Mouse (Mus musculus) midbrain, embryonic 13.5 days (tissue): Measurements from ENCODE around the gene Sh3bp4. TPM values are rescaled to one million over a fixed set of nuclear protein-coding genes. Genes with fewer than 3 reads are reported as not detected.

Experiments
- ATAC-seq: fragments of 200-750 bp; cut with Nextera tagmentation; 2 replicates; pipeline ENCODE4 v1.8.0; 2017; ENCODE audit warnings: mild to moderate bottlenecking, moderate TSS enrichment, moderate library complexity
- H3K27ac ChIP-seq: fragments of 300-500 bp; sonication (generic); 2 replicates; pipeline ENCODE4 v1.5.1; 2015; ENCODE audit warnings: inconsistent platforms, mild to moderate bottlenecking, moderate library complexity
- H3K27me3 ChIP-seq: fragments of 300-500 bp; sonication (generic); 2 replicates; pipeline ENCODE4 v1.6.1; 2015; ENCODE audit warnings: mild to moderate bottlenecking, inconsistent platforms
- H3K36me3 ChIP-seq: fragments of 300-500 bp; sonication (generic); 2 replicates; pipeline ENCODE4 v1.6.1; 2015; ENCODE audit warnings: mild to moderate bottlenecking, inconsistent platforms
- H3K4me1 ChIP-seq: fragments of 300-500 bp; sonication (generic); replicated peaks from 2 replicates; pipeline ENCODE4 v1.6.1; 2015; ENCODE audit warnings: inconsistent platforms
- H3K4me2 ChIP-seq: fragments of 300-500 bp; sonication (generic); replicated peaks from 2 replicates; pipeline ENCODE4 v1.6.1; 2015; ENCODE audit warnings: moderate library complexity, mild to moderate bottlenecking, inconsistent platforms
- H3K4me3 ChIP-seq: fragments of 300-500 bp; sonication (generic); replicated peaks from 2 replicates; pipeline ENCODE4 v1.5.1; 2015; ENCODE audit warnings: mild to moderate bottlenecking, inconsistent platforms
- H3K9ac ChIP-seq: fragments of 300-500 bp; sonication (generic); replicated peaks from 2 replicates; pipeline ENCODE4 v1.6.1; 2015; ENCODE audit warnings: mild to moderate bottlenecking, inconsistent platforms
- H3K9me3 ChIP-seq: fragments of 300-500 bp; sonication (generic); 2 replicates; pipeline ENCODE4 v1.6.1; 2016; ENCODE audit warnings: mild to moderate bottlenecking, inconsistent platforms
- WGBS: fragments of 180-500 bp; shearing (Covaris S2); methylation state at CpG from one replicate; pipeline ENCODE4 v1.1.7; 2015; 5-methylcytosine and 5-hydroxymethylcytosine counted together
- polyA plus RNA-seq: library from polyadenylated mRNA; unstranded; fragments of >200 nt; fragmentation: Nextera tagmentation; extraction: Ambion mirVana; gene quantifications from 2 replicates; pipeline ENCODE4 v1.2.1, GENCODE M21; 2015

Sh3bp4 gene
- polyA plus RNA-seq, 1 experiment from 2014 or later = 13.2 TPM

- H3K9ac ChIP-seq = 0 out of 2 replicates have a peak overlapping the region, but pooled peaks have one; percentile 10
- H3K4me1 ChIP-seq = peaks cover 11% of the 10 kb centered on the region; the same call in 1 of the 2 replicates
- H3K9me3 ChIP-seq = no peaks in the 10 kb centered on the region
- 54% methylated on average over 8 of the region's 8 CpGs for WGBS
- no peak for ATAC-seq
- no peaks in the 10 kb centered on the region for H3K36me3 ChIP-seq
- H3K27ac ChIP-seq = no peak overlapping the region; the same call in 1 of the 2 replicates
- H3K27me3 ChIP-seq = no peaks in the 10 kb centered on the region
- no peak overlapping the region for H3K4me2 ChIP-seq
- H3K4me3 ChIP-seq = no peak overlapping the region
Observed at GRCm38 (mm10) chr1:89045403-89045802, 24.8 kb upstream of the Sh3bp4 start.

- no peak overlapping the region for H3K9ac ChIP-seq
- H3K4me2 ChIP-seq = no peak overlapping the region
- H3K27me3 ChIP-seq = no peaks in the 10 kb centered on the region
- 89% methylated on average over 4 of the region's 4 CpGs for WGBS
- no peaks in the 10 kb centered on the region for H3K36me3 ChIP-seq
- no peak overlapping the region for H3K27ac ChIP-seq
- peaks cover 11% of the 10 kb centered on the region; the same call in 1 of the 2 replicates for H3K4me1 ChIP-seq
- ATAC-seq = no peak
- H3K9me3 ChIP-seq = no peaks in the 10 kb centered on the region
- H3K4me3 ChIP-seq = no peak overlapping the region
Observed at GRCm38 (mm10) chr1:89049506-89049905, 20.7 kb upstream of the Sh3bp4 start.

GRCm38 (mm10) chr1:89056175-89056574 is 14.0 kb upstream of the Sh3bp4 start:
- Histone ChIP-seq H3K4me2 (no peak overlapping the region), H3K9me3 (peaks cover 4% of the 10 kb centered on the region; the same call in 1 of the 2 replicates), H3K36me3 (no peaks in the 10 kb centered on the region), H3K4me1 (no peaks in the 10 kb centered on the region), H3K27ac (no peak overlapping the region), H3K4me3 (no peak overlapping the region), H3K27me3 (no peaks in the 10 kb centered on the region), H3K9ac (no peak overlapping the region)
- ATAC-seq = no peak
- WGBS = 42% methylated on average over 1 of the region's 1 CpGs

- Histone ChIP-seq H3K27me3 (no peaks in the 10 kb centered on the region), H3K36me3 (no peaks in the 10 kb centered on the region), H3K4me2 (no peak overlapping the region), H3K4me3 (no peak overlapping the region), H3K4me1 (no peaks in the 10 kb centered on the region), H3K27ac (no peak overlapping the region), H3K9me3 (peaks cover 4% of the 10 kb centered on the region; the same call in 1 of the 2 replicates), H3K9ac (no peak overlapping the region)
- no peak for ATAC-seq
- 83% methylated on average over 3 of the region's 3 CpGs for WGBS
Observed at GRCm38 (mm10) chr1:89057430-89057829, 12.8 kb upstream of the Sh3bp4 start.

GRCm38 (mm10) chr1:89058011-89058410 is 12.2 kb upstream of the Sh3bp4 start:
- no peak overlapping the region for H3K27ac ChIP-seq
- H3K9me3 ChIP-seq = peaks cover 4% of the 10 kb centered on the region; the same call in 1 of the 2 replicates
- no peak overlapping the region for H3K9ac ChIP-seq
- no peaks in the 10 kb centered on the region for H3K4me1 ChIP-seq
- H3K36me3 ChIP-seq = no peaks in the 10 kb centered on the region
- no peak for ATAC-seq
- no peaks in the 10 kb centered on the region for H3K27me3 ChIP-seq
- 88% methylated on average over 1 of the region's 1 CpGs for WGBS
- H3K4me3 ChIP-seq = no peak overlapping the region
- H3K4me2 ChIP-seq = no peak overlapping the region

- ATAC-seq = no peak
- no peak overlapping the region for H3K9ac ChIP-seq
- H3K27ac ChIP-seq = no peak overlapping the region
- WGBS = 96% methylated on average over 4 of the region's 4 CpGs
- no peaks in the 10 kb centered on the region for H3K4me1 ChIP-seq
- no peaks in the 10 kb centered on the region for H3K9me3 ChIP-seq
- H3K36me3 ChIP-seq = no peaks in the 10 kb centered on the region
- H3K27me3 ChIP-seq = no peaks in the 10 kb centered on the region
- no peak overlapping the region for H3K4me2 ChIP-seq
- no peak overlapping the region for H3K4me3 ChIP-seq
Observed at GRCm38 (mm10) chr1:89062977-89063376, 7.2 kb upstream of the Sh3bp4 start.

GRCm38 (mm10) chr1:89063800-89064199 is 6.4 kb upstream of the Sh3bp4 start:
- Histone ChIP-seq H3K4me1 (peaks cover 1% of the 10 kb centered on the region; the same call in 1 of the 2 replicates), H3K9ac (no peak overlapping the region), H3K9me3 (no peaks in the 10 kb centered on the region), H3K27me3 (no peaks in the 10 kb centered on the region), H3K27ac (no peak overlapping the region), H3K4me3 (no peak overlapping the region), H3K4me2 (no peak overlapping the region), H3K36me3 (no peaks in the 10 kb centered on the region)
- ATAC-seq = no peak
- 93% methylated on average over 3 of the region's 3 CpGs for WGBS

GRCm38 (mm10) chr1:89068812-89069211 is 1.4 kb upstream of the Sh3bp4 start:
- Histone ChIP-seq H3K4me1 (peaks cover 36% of the 10 kb centered on the region), H3K36me3 (no peaks in the 10 kb centered on the region), H3K4me3 (no peak overlapping the region), H3K9ac (peak overlapping the region; percentile 84; the same call in 1 of the 2 replicates), H3K4me2 (peak overlapping the region; percentile 86), H3K9me3 (no peaks in the 10 kb centered on the region), H3K27me3 (no peaks in the 10 kb centered on the region), H3K27ac (no peak overlapping the region)
- no peak for ATAC-seq
- WGBS = 60% methylated on average over 5 of the region's 5 CpGs

- H3K4me3 ChIP-seq = peak overlapping the region; percentile 80
- H3K4me2 ChIP-seq = peak overlapping the region; percentile 86
- H3K27me3 ChIP-seq = no peaks in the 10 kb centered on the region
- H3K9me3 ChIP-seq = no peaks in the 10 kb centered on the region
- H3K27ac ChIP-seq = no peak overlapping the region; the same call in 1 of the 2 replicates
- peak overlapping the region; percentile 84 for H3K9ac ChIP-seq
- under 1% methylated on average over 25 of the region's 25 CpGs for WGBS
- H3K36me3 ChIP-seq = no peaks in the 10 kb centered on the region
- ATAC-seq = peak; percentile 31
- peaks cover 36% of the 10 kb centered on the region for H3K4me1 ChIP-seq
Observed at GRCm38 (mm10) chr1:89069479-89070102, 624 bp upstream of the Sh3bp4 start.

GRCm38 (mm10) chr1:89070871-89071361 is 701 bp downstream of the Sh3bp4 start:
- Histone ChIP-seq H3K9me3 (no peaks in the 10 kb centered on the region), H3K4me3 (peak overlapping the region; percentile 80), H3K36me3 (no peaks in the 10 kb centered on the region), H3K4me1 (peaks cover 41% of the 10 kb centered on the region), H3K9ac (peak overlapping the region; percentile 84), H3K27me3 (no peaks in the 10 kb centered on the region), H3K4me2 (peak overlapping the region; percentile 86), H3K27ac (peak overlapping the region; percentile 74)
- under 1% methylated on average over 28 of the region's 28 CpGs for WGBS
- peak; percentile 55 for ATAC-seq

- 3% methylated on average over 15 of the region's 15 CpGs for WGBS
- ATAC-seq = no peak
Observed at GRCm38 (mm10) chr1:89071371-89072142, 1.3 kb downstream of the Sh3bp4 start.

More at GRCm38 (mm10) chr1:89071371-89072142, 1.3 kb downstream of the Sh3bp4 start:
- peaks cover 43% of the 10 kb centered on the region for H3K4me1 ChIP-seq
- peak overlapping the region; percentile 86 for H3K4me2 ChIP-seq
- peak overlapping the region; percentile 74 for H3K27ac ChIP-seq
- no peaks in the 10 kb centered on the region for H3K36me3 ChIP-seq
- H3K9me3 ChIP-seq = no peaks in the 10 kb centered on the region
- peak overlapping the region; percentile 80 for H3K4me3 ChIP-seq
- H3K9ac ChIP-seq = peak overlapping the region; percentile 84
- H3K27me3 ChIP-seq = no peaks in the 10 kb centered on the region
